Mouse (Mus musculus): ENCODE measurements at regions not wholly inside any gene's neighbourhood (a gene's known extent, or its start where the extent isn't known, plus 50 kb on each side); places are given as distances from the start of the nearest gene placed in this dataset.

DNA sequence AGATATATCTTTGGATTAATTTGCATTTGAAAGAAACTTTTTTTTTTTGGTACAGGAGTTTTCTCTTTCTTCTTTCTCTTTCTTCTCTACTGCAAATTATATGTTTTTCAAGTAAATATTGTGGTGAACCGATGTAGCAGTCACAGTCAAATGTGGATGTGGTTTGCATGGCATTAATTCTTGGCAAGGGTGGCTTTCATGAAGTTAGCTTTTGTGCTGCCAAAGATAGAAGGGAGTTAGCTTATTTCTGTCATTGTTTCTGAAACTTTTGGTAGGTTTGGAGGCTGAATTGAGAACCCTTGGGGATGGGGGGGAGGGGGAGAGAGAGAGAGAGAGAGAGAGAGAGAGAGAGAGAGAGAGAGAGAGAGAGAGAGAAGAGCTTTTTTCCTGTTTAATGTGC is 166.1 kb upstream of the Ubash3b start:
- peak overlapping the region; percentile 43 for H3K4me2 ChIP-seq (replicated peaks)
- H3K4me1 ChIP-seq, result peaks cover 37% of the 10 kb centered on the region
- peak overlapping the region; percentile 14 for H3K4me3 ChIP-seq
- 36% methylated on average over 1 of the region's 1 CpGs for WGBS
- H3K36me3 ChIP-seq, result no peaks in the 10 kb centered on the region
- no peaks in the 10 kb centered on the region for H3K9me3 ChIP-seq
- no peak overlapping the region for H3K9ac ChIP-seq (replicated peaks)
- peak overlapping the region; percentile 87 for H3K27ac ChIP-seq (replicated peaks)
- ATAC-seq (ENCODE audit: low FRiP score, low read depth), result no peak
- no peaks in the 10 kb centered on the region for H3K27me3 ChIP-seq

DNA sequence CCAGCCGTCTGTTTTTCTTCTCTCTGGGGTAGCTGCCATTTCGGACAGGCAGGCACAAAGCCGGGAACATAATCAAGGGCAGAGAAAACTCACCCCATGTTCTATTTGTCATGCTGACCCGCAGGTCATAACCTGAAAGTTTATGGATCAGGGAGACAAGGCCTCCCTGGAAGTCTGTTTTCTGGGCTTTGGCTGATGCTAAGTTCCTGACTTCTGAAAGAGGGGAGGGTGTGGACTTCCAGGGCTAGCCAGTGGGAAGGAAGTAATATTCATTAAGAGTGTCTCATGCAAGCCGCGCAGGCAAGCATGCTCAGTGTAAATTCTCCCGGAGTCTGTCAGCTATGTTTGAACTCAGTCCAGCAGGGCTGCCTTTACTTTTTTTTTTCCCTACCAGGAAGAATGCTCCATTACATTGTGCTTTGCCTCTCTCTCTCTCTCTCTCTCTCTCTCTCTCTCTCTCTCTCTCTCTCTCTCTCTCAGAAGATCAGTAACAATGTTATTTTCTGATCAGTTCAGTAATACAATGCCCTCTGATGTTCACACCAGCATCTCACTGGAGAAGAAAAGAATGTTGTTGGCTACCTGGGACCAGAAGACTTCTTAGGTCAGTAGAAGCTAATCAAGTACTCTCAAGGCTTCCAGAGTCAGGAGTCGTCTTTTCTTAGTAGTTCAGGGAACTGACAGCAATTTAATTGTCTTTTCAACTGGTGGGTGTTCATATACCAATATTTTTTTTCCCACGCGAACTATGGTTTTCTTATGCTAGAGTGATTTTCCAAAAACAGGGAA is 165.5 kb upstream of the Ubash3b start:
- H3K4me1 ChIP-seq, result peaks cover 37% of the 10 kb centered on the region
- peak overlapping the region; percentile 6 for H3K4me3 ChIP-seq
- no peaks in the 10 kb centered on the region for H3K36me3 ChIP-seq
- H3K9ac ChIP-seq (replicated peaks), result 0 out of 2 replicates have a peak overlapping the region, but pooled peaks have one; percentile 28
- peak overlapping the region; percentile 43 for H3K4me2 ChIP-seq (replicated peaks)
- no peaks in the 10 kb centered on the region for H3K9me3 ChIP-seq
- WGBS, result 12% methylated on average over 10 of the region's 10 CpGs
- H3K27ac ChIP-seq (replicated peaks), result peak overlapping the region; percentile 87
- ATAC-seq (ENCODE audit: low FRiP score, low read depth), result peak; percentile 54; the same call in 1 of the 2 replicates
- H3K27me3 ChIP-seq, result no peaks in the 10 kb centered on the region

- no peaks in the 10 kb centered on the region for H3K36me3 ChIP-seq
- H3K27me3 ChIP-seq, result no peaks in the 10 kb centered on the region
- no peak for ATAC-seq (ENCODE audit: low FRiP score, low read depth)
- 85% methylated on average over 7 of the region's 7 CpGs for WGBS
- H3K4me2 ChIP-seq (replicated peaks), result no peak overlapping the region
- H3K9ac ChIP-seq (replicated peaks), result no peak overlapping the region
- no peak overlapping the region for H3K27ac ChIP-seq (replicated peaks)
- H3K4me1 ChIP-seq, result peaks cover 14% of the 10 kb centered on the region
- H3K4me3 ChIP-seq, result no peak overlapping the region
- H3K9me3 ChIP-seq, result no peaks in the 10 kb centered on the region
Observed at GRCm38 (mm10) chr9:41321521-41321920, 160.0 kb upstream of the Ubash3b start.

DNA sequence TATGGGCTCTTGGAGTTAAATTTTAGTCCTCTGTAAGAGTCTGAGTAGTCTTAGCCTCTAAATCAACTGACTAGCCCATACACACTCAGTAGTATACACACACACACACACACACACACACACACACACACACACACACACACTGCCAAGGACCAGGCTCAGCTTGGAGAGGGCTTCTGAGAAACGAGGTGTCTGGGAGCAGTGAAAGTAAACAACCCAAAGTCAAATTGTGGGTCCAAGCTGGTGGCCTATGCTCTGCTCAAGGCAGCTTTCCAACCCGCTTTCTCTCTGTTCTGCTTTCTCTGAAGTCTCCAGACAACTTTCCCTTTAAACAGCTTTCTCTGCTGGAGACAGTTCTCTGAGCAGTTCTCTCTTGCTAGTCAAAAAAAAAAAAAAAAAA is 157.6 kb upstream of the Ubash3b start:
- no peaks in the 10 kb centered on the region for H3K36me3 ChIP-seq
- no peaks in the 10 kb centered on the region for H3K9me3 ChIP-seq
- H3K27me3 ChIP-seq, result no peaks in the 10 kb centered on the region
- no peak for ATAC-seq (ENCODE audit: low FRiP score, low read depth)
- 73% methylated on average over 2 of the region's 2 CpGs for WGBS
- H3K4me3 ChIP-seq, result no peak overlapping the region
- H3K4me1 ChIP-seq, result no peaks in the 10 kb centered on the region
- H3K27ac ChIP-seq (replicated peaks), result no peak overlapping the region
- no peak overlapping the region for H3K4me2 ChIP-seq (replicated peaks)
- H3K9ac ChIP-seq (replicated peaks), result no peak overlapping the region

- no peak for ATAC-seq (ENCODE audit: low FRiP score, low read depth)
- Histone ChIP-seq H3K4me1 (peaks cover 19% of the 10 kb centered on the region), H3K9me3 (no peaks in the 10 kb centered on the region), H3K4me2 (replicated peaks) (no peak overlapping the region), H3K9ac (replicated peaks) (no peak overlapping the region), H3K4me3 (no peak overlapping the region), H3K27me3 (no peaks in the 10 kb centered on the region), H3K36me3 (no peaks in the 10 kb centered on the region), H3K27ac (replicated peaks) (no peak overlapping the region)
Observed at GRCm38 (mm10) chr9:41306229-41306628, 144.7 kb upstream of the Ubash3b start.

GRCm38 (mm10) chr9:41303494-41303828 is 142.0 kb upstream of the Ubash3b start:
- H3K4me2 ChIP-seq (replicated peaks), result 0 out of 2 replicates have a peak overlapping the region, but pooled peaks have one; percentile 18
- H3K27ac ChIP-seq (replicated peaks), result 0 out of 2 replicates have a peak overlapping the region, but pooled peaks have one; percentile 52

DNA sequence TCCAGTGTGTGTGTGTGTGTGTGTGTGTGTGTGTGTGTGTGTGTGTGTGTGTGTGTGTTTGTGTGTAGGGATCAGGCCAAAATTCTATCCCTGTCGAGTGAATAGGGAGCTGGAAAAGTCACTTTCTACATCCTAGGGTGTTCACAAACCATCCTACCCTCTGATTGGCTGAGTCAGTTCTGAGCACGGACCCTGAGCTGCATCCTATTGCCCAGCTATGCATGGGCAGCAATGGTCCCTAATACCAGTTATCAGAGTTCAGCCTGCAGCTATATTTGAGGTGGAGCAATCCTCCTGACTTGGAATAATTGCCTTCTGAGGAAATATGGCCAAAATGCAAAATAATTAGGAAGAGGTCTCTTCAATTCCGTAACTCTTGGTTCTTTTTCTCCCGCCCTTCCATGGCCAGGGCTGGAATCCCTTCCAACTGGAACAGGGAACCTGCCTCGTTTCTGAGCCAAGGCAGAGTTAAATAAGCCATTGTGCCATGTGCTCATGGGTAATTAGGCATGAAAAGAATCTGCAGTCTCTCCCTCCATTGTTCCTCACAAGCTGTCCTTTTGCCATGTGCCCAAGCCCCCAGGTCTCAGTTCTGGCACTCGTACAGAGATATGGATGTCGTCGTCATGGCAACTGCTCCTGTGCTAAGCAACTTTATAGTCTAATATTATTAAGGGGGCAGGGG is 141.5 kb upstream of the Ubash3b start:
- Histone ChIP-seq H3K9ac (replicated peaks) (no peak overlapping the region), H3K27ac (replicated peaks) (peak overlapping the region; percentile 52; the same call in 1 of the 2 replicates), H3K36me3 (no peaks in the 10 kb centered on the region), H3K27me3 (no peaks in the 10 kb centered on the region), H3K9me3 (no peaks in the 10 kb centered on the region), H3K4me1 (peaks cover 19% of the 10 kb centered on the region), H3K4me3 (no peak overlapping the region), H3K4me2 (replicated peaks) (0 out of 2 replicates have a peak overlapping the region, but pooled peaks have one; percentile 18)
- WGBS, result 34% methylated on average over 8 of the region's 8 CpGs
- ATAC-seq (ENCODE audit: low FRiP score, low read depth), result peak; percentile 70

More at GRCm38 (mm10) chr9:41303494-41303828, 142.0 kb upstream of the Ubash3b start:
- 49% methylated on average over 3 of the region's 3 CpGs for WGBS
- Histone ChIP-seq H3K9ac (replicated peaks) (no peak overlapping the region), H3K27me3 (no peaks in the 10 kb centered on the region), H3K4me1 (peaks cover 19% of the 10 kb centered on the region), H3K9me3 (no peaks in the 10 kb centered on the region), H3K36me3 (no peaks in the 10 kb centered on the region), H3K4me3 (no peak overlapping the region)
- 0 out of 2 replicates have a peak, but pooled peaks have one; percentile 30 for ATAC-seq (ENCODE audit: low FRiP score, low read depth)

- Histone ChIP-seq H3K4me2 (replicated peaks) (peak overlapping the region; percentile 18; the same call in 1 of the 2 replicates), H3K9ac (replicated peaks) (no peak overlapping the region), H3K4me3 (no peak overlapping the region), H3K9me3 (peaks cover 16% of the 10 kb centered on the region; the same call in 1 of the 2 replicates), H3K36me3 (no peaks in the 10 kb centered on the region), H3K27me3 (no peaks in the 10 kb centered on the region), H3K4me1 (peaks cover 29% of the 10 kb centered on the region), H3K27ac (replicated peaks) (peak overlapping the region; percentile 69)
- peak; percentile 67 for ATAC-seq (ENCODE audit: low FRiP score, low read depth)
- 42% methylated on average over 4 of the region's 4 CpGs for WGBS
Observed at GRCm38 (mm10) chr9:41286145-41286468, 124.6 kb upstream of the Ubash3b start.

DNA sequence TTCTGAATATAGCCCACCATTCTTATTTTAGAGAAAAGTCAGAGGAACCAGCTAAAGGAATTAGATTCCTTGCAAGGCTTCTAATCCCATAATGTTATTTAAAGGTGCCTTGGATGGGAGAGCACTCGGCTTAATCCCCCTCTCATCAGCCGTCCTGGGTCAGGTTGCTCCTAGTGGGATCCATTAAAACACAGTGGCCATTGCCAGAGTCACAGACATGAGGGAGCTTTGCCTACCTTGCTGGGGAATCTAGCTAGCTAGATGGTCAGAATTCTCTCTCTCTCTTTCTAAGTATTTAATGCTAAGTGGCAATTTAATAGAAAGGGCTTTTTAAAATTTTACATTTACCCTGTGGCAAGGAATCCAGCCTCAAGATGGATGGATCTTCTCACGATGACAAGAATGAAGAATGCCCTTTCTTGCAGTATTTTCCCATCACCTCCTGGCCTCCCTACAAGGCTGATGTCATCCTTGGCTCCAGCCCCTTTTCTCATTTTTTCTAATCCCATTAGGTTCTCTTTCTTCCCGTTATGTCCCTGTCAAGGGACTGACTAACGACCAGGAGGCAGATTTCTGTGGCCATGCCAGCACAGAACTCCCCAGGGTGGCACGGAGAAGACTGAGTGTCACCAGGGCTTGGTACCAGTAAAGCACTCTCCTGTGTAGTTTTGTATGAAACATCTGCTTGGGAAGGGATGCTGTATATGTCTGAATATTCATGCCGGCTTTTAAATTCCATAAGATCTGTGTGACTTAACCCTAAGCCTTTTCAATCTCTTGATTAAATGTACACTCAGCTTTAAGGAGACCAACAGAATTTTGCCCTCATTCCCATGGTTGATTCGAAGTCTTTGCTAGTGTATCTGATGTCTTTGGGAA is 124.0 kb upstream of the Ubash3b start:
- ATAC-seq (ENCODE audit: low FRiP score, low read depth), result peak; percentile 76
- Histone ChIP-seq H3K4me2 (replicated peaks) (peak overlapping the region; percentile 18; the same call in 1 of the 2 replicates), H3K4me1 (peaks cover 29% of the 10 kb centered on the region), H3K27ac (replicated peaks) (peak overlapping the region; percentile 69), H3K9ac (replicated peaks) (no peak overlapping the region), H3K36me3 (no peaks in the 10 kb centered on the region), H3K4me3 (no peak overlapping the region), H3K27me3 (no peaks in the 10 kb centered on the region), H3K9me3 (peaks cover 10% of the 10 kb centered on the region; the same call in 1 of the 2 replicates)
- 21% methylated on average over 8 of the region's 8 CpGs for WGBS

- Histone ChIP-seq H3K9ac (replicated peaks) (no peak overlapping the region), H3K36me3 (no peaks in the 10 kb centered on the region), H3K27ac (replicated peaks) (no peak overlapping the region), H3K4me3 (no peak overlapping the region), H3K4me2 (replicated peaks) (no peak overlapping the region), H3K27me3 (no peaks in the 10 kb centered on the region), H3K4me1 (peaks cover 12% of the 10 kb centered on the region), H3K9me3 (0 out of 2 replicates have a peak, but pooled peaks cover 10% of the 10 kb centered on the region)
- WGBS, result 93% methylated on average over 2 of the region's 2 CpGs
- no peak for ATAC-seq (ENCODE audit: low FRiP score, low read depth)
Observed at GRCm38 (mm10) chr9:41277726-41278125, 116.2 kb upstream of the Ubash3b start.

- ATAC-seq (ENCODE audit: low FRiP score, low read depth), result peak; percentile 85
- no peaks in the 10 kb centered on the region for H3K27me3 ChIP-seq
- H3K4me2 ChIP-seq (replicated peaks), result peak overlapping the region; percentile 60
- peak overlapping the region; percentile 98 for H3K27ac ChIP-seq (replicated peaks)
- 0 out of 2 replicates have a peak, but pooled peaks cover 7% of the 10 kb centered on the region for H3K9me3 ChIP-seq
- peak overlapping the region; percentile 66 for H3K9ac ChIP-seq (replicated peaks)
- peak overlapping the region; percentile 36 for H3K4me3 ChIP-seq
- H3K4me1 ChIP-seq, result peaks cover 18% of the 10 kb centered on the region
- 4% methylated on average over 13 of the region's 13 CpGs for WGBS
- no peaks in the 10 kb centered on the region for H3K36me3 ChIP-seq
Observed at GRCm38 (mm10) chr9:41273839-41274271, 112.4 kb upstream of the Ubash3b start.
